Mouse (Mus musculus) liver, postnatal 0 days (tissue): ENCODE results near the gene Gm14327.
"Not testable (repeated sequence)": the region's sequence is repeated elsewhere in the genome, so short reads cannot be mapped to it uniquely, and the experiment has no call there.

ENCODE experiments used
- CTCF ChIP-seq: sonication (generic); IDR thresholded peaks from 2 replicates; pipeline ENCODE4 v1.5.1; 2016; ENCODE audit warnings: antibody characterized with exemption, low read depth
- EP300 ChIP-seq: IDR thresholded peaks from 2 replicates; pipeline ENCODE4 v1.6.1; 2016; ENCODE audit warnings: antibody characterized with exemption, low read depth, mild to moderate bottlenecking

DNA sequence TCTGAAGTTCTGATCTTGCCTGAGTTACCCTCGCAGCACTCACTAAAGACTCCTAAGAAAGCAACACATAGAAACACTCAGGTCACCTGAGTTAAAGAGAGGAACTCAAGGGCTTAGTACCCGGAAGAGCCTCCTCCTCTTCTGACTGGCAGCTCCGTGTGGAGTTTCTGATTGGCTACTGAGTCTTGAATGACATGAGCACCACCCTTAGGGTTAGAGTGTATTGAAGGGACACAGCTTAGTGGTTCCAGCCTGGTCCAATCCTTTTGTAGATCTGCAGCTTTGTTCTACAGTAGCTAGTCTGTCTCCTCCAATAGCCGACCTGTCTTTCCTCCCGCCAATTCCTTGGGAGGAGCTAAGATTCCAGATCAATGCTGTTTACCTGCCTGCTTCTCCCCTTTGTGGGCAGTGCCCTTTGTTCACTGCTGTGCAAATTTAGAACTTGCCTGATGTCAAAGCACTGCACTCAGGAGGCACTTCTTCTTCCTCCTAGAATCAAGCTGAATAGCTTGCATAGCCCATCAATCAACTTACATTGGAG is 28.7 kb downstream of the Gm14327 start, which contains the start of gene Zfp972:
- TF ChIP-seq CTCF, EP300: not testable (repeated sequence)
